Mouse (Mus musculus) hindbrain, embryonic 15.5 days (tissue): ENCODE data around the gene Myl3. TPM values are rescaled to one million over a fixed set of nuclear protein-coding genes. Genes with fewer than 3 reads are reported as not detected.

Experiments used
- ATAC-seq: fragments of 200-750 bp; cut with Nextera tagmentation; 2 replicates; pipeline ENCODE4 v1.8.0; 2017; ENCODE audit warnings: low read depth, moderate number of reproducible peaks, moderate TSS enrichment; ENCODE audit not compliant: low FRiP score
- H3K27ac ChIP-seq: fragments of 300-500 bp; sonication (generic); replicated peaks from 2 replicates; pipeline ENCODE4 v1.5.1; 2015; ENCODE audit warnings: mild to moderate bottlenecking, inconsistent platforms
- H3K27me3 ChIP-seq: fragments of 300-500 bp; sonication (generic); 2 replicates; pipeline ENCODE4 v1.6.1; 2015; ENCODE audit warnings: control low read depth, inconsistent platforms
- H3K36me3 ChIP-seq: fragments of 300-500 bp; sonication (generic); 2 replicates; pipeline ENCODE4 v1.6.1; 2015; ENCODE audit warnings: control low read depth, inconsistent platforms
- H3K4me1 ChIP-seq: fragments of 300-500 bp; sonication (generic); replicated peaks from 2 replicates; pipeline ENCODE4 v1.6.1; 2015; ENCODE audit warnings: control low read depth, inconsistent platforms
- H3K4me2 ChIP-seq: fragments of 300-500 bp; sonication (generic); 2 replicates; pipeline ENCODE4 v1.6.1; 2015; ENCODE audit warnings: moderate library complexity, mild to moderate bottlenecking, inconsistent platforms
- H3K4me3 ChIP-seq: fragments of 300-500 bp; sonication (generic); 2 replicates; pipeline ENCODE4 v1.5.1; 2015; ENCODE audit warnings: mild to moderate bottlenecking, inconsistent platforms
- H3K9ac ChIP-seq: fragments of 300-500 bp; sonication (generic); 2 replicates; pipeline ENCODE4 v1.6.1; 2015; ENCODE audit warnings: inconsistent platforms
- H3K9me3 ChIP-seq: fragments of 300-500 bp; sonication (generic); 2 replicates; pipeline ENCODE4 v1.6.1; 2016; ENCODE audit warnings: control low read depth, inconsistent platforms
- WGBS: fragments of 180-500 bp; shearing (Covaris S2); methylation state at CpG from one replicate; pipeline ENCODE4 v1.1.7; 2015; 5-methylcytosine and 5-hydroxymethylcytosine counted together
- polyA plus RNA-seq: library from polyadenylated mRNA; unstranded; fragments of >200 nt; fragmentation: Nextera tagmentation; extraction: Ambion mirVana; gene quantifications from 2 replicates; pipeline ENCODE4 v1.2.1, GENCODE M21; 2015

The Myl3 gene
- 0.17 TPM in 1 of 2 replicates, not detected in the other for polyA plus RNA-seq

DNA sequence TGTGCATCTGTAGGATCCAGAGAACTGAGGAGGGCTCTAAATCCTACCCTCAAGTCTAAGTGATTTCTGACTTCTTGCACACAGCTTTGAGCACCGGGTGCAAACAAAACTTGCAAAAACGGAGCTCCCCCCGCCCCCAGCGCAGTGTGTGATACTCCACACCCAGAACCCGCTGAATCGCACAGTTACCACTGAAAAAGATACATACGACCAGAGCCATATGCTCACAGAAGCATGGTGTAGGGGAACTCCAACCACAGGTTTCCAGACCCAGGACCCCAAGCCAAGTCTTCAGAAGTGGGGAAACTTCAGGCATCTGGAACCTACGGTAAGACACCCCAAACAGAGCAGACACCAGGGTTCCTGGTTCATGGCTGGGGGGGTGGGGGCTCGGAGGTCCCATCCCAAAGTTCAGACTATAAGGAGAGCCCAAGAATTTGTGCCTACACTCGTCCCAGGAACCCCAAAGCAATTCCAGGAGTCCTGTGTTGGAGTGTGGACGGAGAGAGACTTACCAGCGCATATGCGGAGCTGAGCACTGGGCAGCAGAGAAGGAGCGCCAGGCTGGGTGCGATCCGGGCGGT is at the start of gene Myl3:
Myl3 (plus strand) TSS at position 151 of the 584 bp plus-strand sequence.
- H3K4me1 ChIP-seq: peaks cover 28% of the 10 kb centered on the region
- H3K27ac ChIP-seq: peak within 1 kb of the TSS; percentile 33; the same call in 1 of the 2 replicates
- H3K36me3 ChIP-seq: no peaks in the 10 kb centered on the region
- H3K27me3 ChIP-seq: peaks cover 15% of the 10 kb centered on the region; the same call in 1 of the 2 replicates
- ATAC-seq: no peak; the same call in 1 of the 2 replicates
- H3K9ac ChIP-seq: peak within 1 kb of the TSS; percentile 74
- no peaks in the 10 kb centered on the region for H3K9me3 ChIP-seq
- peak within 1 kb of the TSS; percentile 81 for H3K4me3 ChIP-seq
- peak within 1 kb of the TSS; percentile 99 for H3K4me2 ChIP-seq
- WGBS: under 1% methylated on average over 17 of the region's 17 CpGs

DNA sequence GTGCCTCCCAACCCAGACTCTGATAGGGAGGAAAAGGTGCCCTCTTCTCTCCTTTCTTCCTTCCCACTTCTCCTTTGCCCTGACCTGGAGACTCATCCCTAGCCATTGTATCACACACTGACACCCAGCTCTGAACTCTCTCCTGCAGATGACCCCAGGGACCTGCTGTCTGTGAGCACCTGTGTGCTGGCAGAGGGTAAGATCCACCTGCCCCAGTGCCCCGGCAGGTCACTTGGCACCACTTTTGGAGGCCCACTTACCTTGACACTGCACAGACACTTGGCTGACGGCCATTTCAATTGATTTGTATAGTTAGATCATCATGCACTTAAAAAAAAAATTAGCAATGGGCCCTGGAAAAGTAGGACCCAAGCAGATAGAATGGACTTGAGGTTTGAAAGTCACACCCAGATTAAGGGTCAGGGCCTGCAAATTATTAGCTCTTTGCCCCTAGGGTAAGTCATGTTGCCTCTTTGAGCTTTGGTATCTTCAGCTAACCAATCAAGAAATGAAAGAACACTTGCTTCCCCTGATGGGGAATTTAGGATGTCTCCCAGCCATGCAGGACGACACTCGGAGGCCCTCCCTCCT is 46.4 kb upstream of the Myl3 start:
- no peaks in the 10 kb centered on the region for H3K9me3 ChIP-seq
- H3K4me1 ChIP-seq: no peaks in the 10 kb centered on the region
- ATAC-seq: no peak
- H3K27me3 ChIP-seq: no peaks in the 10 kb centered on the region
- H3K27ac ChIP-seq: no peak overlapping the region
- H3K4me2 ChIP-seq: no peak overlapping the region
- no peak overlapping the region for H3K9ac ChIP-seq
- WGBS: 85% methylated on average over 4 of the region's 4 CpGs
- 0 out of 2 replicates have a peak, but pooled peaks cover 7% of the 10 kb centered on the region for H3K36me3 ChIP-seq
- H3K4me3 ChIP-seq: no peak overlapping the region

DNA sequence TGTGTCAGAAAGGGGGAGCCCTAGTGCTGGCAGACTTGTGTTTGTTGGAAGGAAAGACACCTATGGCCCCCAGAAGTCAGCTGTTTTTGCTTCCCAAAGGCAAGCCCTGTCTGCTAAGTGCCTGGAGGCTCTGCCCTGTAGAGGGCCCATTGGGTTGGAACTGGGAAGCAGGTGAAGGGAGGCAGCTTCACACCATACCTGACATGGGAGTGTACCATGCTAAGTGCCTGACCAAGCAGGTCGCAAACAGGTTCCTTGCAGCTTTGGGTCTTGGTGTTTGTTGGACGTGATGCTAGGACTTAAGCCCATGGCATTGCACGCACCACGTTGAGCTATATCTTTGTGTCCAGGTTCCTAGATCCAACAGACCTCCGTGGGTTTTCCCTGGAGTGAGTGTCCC is 45.2 kb upstream of the Myl3 start:
- WGBS: 94% methylated on average over 5 of the region's 5 CpGs
- Histone ChIP-seq H3K4me3 (no peak overlapping the region), H3K4me1 (no peaks in the 10 kb centered on the region), H3K4me2 (no peak overlapping the region), H3K27ac (no peak overlapping the region), H3K27me3 (no peaks in the 10 kb centered on the region), H3K9me3 (no peaks in the 10 kb centered on the region), H3K9ac (no peak overlapping the region), H3K36me3 (0 out of 2 replicates have a peak, but pooled peaks cover 7% of the 10 kb centered on the region)
- no peak for ATAC-seq

DNA sequence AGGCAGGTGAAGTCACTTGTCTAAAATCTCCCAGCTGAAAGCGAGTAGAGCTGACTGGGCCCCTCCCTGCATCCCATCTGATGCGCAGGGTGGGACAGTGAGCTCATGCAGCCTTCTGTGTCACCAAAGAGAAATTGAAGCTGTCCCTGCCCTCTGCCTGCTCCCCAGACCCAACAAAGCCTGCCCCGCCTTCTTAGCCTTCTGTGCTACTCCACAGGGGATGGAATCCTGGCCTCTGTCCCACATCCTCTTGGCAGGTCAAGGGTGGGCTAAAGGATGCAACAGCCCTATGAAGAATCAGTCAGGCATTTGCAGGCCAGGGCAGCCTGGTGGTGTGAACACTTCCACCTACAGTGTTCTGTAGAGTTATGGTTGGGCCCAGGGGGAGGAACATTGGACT is 44.2 kb upstream of the Myl3 start:
- H3K27ac ChIP-seq: no peak overlapping the region
- H3K27me3 ChIP-seq: no peaks in the 10 kb centered on the region
- H3K9ac ChIP-seq: no peak overlapping the region
- 0 out of 2 replicates have a peak, but pooled peaks cover 7% of the 10 kb centered on the region for H3K36me3 ChIP-seq
- H3K4me3 ChIP-seq: no peak overlapping the region
- H3K4me1 ChIP-seq: no peaks in the 10 kb centered on the region
- no peak for ATAC-seq
- WGBS: 74% methylated on average over 3 of the region's 3 CpGs
- H3K9me3 ChIP-seq: no peaks in the 10 kb centered on the region
- no peak overlapping the region for H3K4me2 ChIP-seq

DNA sequence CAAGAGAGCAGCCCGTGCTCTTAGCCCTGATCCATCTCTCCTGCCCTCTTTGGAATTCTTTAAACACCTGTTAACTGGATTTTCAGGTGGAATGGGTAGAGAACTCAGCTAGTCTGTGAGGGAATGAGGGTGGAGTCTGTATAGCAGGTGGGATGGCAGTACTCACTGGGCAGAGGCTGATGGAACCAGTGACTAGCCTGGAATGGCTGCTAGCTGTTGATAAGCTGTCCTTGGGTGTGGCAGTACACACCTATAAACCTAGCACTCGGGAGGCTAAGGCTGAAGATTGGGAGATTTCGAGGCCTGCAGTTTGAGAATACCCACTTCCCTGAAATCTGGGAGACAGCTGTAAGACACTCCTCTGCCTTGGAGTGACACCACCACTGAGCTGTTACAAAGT is 42.1 kb upstream of the Myl3 start:
- no peak overlapping the region for H3K4me2 ChIP-seq
- ATAC-seq: no peak
- H3K9ac ChIP-seq: no peak overlapping the region
- no peaks in the 10 kb centered on the region for H3K4me1 ChIP-seq
- H3K36me3 ChIP-seq: no peaks in the 10 kb centered on the region
- WGBS: 97% methylated on average over 3 of the region's 3 CpGs
- H3K4me3 ChIP-seq: no peak overlapping the region
- H3K27ac ChIP-seq: no peak overlapping the region
- H3K27me3 ChIP-seq: no peaks in the 10 kb centered on the region
- no peaks in the 10 kb centered on the region for H3K9me3 ChIP-seq

DNA sequence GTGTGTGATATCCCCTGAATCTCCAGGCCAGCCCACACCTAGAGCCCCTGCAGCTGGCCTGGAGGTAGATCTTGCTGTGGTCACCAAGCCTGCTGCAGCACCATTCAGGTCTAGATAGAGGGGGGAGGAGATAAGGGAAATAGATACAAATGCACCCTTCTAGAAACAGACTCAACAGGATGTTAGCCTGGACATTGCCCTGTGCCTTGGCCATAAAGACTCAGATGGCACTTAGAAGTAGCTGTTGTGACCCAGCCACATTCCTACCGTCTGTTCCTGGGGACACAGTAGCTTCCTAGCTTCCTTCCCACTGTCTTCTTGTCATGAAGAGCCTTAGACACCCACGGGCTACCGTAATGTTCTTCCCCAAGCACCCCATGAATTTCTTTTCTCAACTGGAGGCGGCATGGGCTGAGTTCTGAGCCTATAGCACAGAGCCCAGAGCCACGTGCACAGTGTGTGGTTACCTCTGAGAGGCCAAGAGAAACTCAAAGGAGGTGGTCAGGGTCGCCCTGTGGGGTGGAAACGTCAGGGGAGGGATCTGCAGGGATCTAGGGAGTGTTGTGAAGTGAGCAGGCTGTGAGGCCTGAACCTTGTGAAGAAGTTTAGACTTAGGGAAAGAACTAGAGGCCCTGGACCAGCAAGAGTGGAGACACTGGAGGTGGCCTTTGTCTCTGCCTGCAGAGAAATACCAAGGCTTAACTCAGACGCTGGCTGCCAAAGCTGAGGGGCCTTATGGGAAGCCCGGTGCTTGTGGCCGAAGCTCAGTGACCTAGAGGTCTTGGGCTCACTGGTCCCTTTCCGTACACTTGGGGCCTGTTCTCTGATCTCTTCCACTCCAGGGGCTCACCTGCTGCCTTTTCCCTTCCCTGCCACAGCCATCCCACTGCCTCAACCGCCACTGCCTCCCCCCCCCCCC is 40.3 kb upstream of the Myl3 start:
- Histone ChIP-seq H3K4me3 (no peak overlapping the region), H3K9ac (no peak overlapping the region), H3K4me1 (no peaks in the 10 kb centered on the region), H3K4me2 (no peak overlapping the region), H3K36me3 (no peaks in the 10 kb centered on the region), H3K27me3 (no peaks in the 10 kb centered on the region), H3K27ac (no peak overlapping the region), H3K9me3 (no peaks in the 10 kb centered on the region)
- no peak for ATAC-seq
- WGBS: 84% methylated on average over 11 of the region's 12 CpGs

DNA sequence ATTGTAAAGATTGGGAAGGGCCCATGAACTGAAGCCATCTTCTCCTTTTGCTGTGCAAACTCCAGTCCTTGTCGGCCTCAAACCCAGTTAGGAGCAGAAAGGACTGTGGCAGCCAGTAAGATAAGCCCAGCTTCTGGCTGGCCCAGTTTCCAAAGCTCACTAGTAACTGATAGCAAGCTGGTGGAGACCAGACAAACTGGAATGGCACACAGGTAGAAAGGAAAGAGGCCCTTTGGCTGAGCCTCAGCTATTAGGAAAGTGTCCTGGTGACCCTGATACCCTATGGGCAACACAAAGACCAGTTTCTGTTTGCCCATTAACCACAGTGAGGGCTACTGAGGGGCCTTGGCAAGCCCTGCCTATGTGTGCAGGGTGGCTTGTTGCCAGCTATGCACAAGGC is 38.8 kb upstream of the Myl3 start:
- Histone ChIP-seq H3K27ac (no peak overlapping the region), H3K36me3 (no peaks in the 10 kb centered on the region), H3K9ac (no peak overlapping the region), H3K4me2 (no peak overlapping the region), H3K4me1 (no peaks in the 10 kb centered on the region), H3K27me3 (no peaks in the 10 kb centered on the region), H3K9me3 (no peaks in the 10 kb centered on the region), H3K4me3 (no peak overlapping the region)
- WGBS: 81% methylated on average over 1 of the region's 1 CpGs
- ATAC-seq: no peak

DNA sequence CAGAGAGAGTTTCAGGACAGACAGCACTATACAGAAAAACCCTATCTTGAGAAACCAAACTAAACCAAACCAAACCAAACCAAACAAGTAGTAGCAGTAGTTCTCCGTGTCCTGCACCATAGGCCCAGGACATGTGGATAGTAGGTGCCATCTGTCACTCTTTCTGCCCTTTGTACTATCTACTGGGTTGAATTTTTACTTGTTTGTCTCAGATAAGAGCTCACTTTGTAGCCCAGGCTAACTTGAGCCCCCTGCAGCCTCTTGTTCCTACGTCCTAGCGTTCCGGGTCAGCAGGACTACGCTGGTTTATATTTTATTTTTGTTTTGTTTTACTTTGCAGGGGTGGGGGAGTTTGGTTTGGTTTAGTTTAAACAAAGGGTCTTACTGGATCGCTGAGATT is 37.7 kb upstream of the Myl3 start:
- Histone ChIP-seq H3K4me3 (no peak overlapping the region), H3K4me2 (no peak overlapping the region), H3K27me3 (no peaks in the 10 kb centered on the region), H3K4me1 (no peaks in the 10 kb centered on the region), H3K9me3 (no peaks in the 10 kb centered on the region), H3K27ac (no peak overlapping the region), H3K36me3 (0 out of 2 replicates have a peak, but pooled peaks cover 2% of the 10 kb centered on the region), H3K9ac (no peak overlapping the region)
- WGBS: 91% methylated on average over 6 of the region's 6 CpGs
- ATAC-seq: no peak

DNA sequence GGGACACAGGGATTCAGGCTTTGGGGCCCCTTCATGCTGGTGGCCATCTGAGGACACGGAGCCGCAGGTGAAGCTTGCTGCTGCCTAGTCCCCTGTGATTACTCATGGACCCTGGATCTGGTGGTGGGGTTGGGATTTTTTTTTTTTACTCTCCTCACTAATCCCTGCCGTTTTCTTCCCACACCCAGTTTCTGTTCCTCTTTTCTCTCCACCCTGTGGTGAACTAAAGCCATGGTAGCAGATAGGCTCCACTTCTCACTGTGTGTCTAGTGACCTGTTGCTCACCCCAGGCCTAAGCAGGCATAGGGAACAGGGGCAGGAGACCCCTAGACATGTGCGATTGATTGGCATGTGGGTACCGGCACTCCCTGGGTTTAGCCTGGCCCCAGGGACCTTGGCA is 34.9 kb upstream of the Myl3 start:
- no peaks in the 10 kb centered on the region for H3K27me3 ChIP-seq
- H3K9ac ChIP-seq: no peak overlapping the region
- WGBS: 93% methylated on average over 5 of the region's 5 CpGs
- H3K27ac ChIP-seq: no peak overlapping the region
- H3K36me3 ChIP-seq: 0 out of 2 replicates have a peak, but pooled peaks cover 2% of the 10 kb centered on the region
- H3K4me3 ChIP-seq: no peak overlapping the region
- H3K9me3 ChIP-seq: no peaks in the 10 kb centered on the region
- ATAC-seq: no peak
- H3K4me1 ChIP-seq: no peaks in the 10 kb centered on the region
- no peak overlapping the region for H3K4me2 ChIP-seq

DNA sequence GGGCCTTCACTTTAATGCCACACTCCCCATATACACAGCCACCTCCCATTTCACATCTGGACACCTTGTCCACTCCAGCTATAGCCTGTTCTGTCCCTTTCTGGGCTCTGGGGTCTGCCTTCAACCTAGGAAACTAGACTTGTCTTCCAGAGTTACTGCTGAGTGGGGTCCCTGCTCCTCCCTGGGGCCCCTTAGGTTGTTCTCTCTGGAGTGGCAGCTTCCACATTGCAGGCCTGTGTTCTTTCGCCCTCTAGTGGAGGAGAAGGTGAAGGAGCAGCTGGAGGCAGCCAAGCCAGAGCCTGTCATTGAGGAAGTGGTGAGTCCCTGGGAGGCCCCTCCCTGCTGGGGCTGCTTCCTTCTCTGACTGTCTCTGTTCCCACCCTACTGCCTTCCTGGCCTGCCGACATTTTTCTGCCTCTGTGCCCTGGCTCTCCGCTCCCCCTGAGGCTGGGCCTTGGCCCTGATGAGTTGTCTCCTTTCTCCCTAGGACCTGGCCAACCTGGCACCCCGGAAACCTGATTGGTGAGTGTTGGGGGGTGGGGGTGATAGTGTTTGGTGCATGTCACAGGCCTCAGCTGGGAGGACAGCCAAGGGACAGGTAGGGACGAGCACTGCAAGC is 31.9 kb upstream of the Myl3 start:
- Histone ChIP-seq H3K9me3 (no peaks in the 10 kb centered on the region), H3K27ac (no peak overlapping the region), H3K9ac (no peak overlapping the region), H3K4me2 (peak overlapping the region; percentile 14; the same call in 1 of the 2 replicates), H3K4me3 (no peak overlapping the region), H3K27me3 (no peaks in the 10 kb centered on the region), H3K36me3 (peaks cover 12% of the 10 kb centered on the region; the same call in 1 of the 2 replicates), H3K4me1 (no peaks in the 10 kb centered on the region)
- peak; percentile 82 for ATAC-seq
- WGBS: 55% methylated on average over 5 of the region's 5 CpGs

DNA sequence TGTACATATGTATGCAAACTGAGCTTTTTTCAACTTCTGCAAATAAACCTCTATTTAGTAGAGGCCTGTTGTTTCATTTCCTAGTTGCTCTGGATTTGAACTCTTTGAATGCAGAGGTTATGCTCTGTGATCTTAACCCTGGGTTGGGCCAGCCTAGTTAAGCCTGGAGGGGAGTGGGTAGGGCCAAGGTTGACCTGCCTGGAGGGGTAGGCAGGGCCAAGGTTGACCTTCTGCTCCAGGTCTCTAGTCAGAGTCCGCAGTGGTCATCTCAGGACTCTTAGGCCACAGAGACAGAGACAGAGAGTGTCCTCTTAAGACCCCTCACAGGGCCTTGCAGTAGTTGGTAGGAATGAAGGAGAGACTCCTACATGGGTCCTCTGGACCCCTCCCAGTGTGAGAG is 30.1 kb upstream of the Myl3 start:
- Histone ChIP-seq H3K9me3 (no peaks in the 10 kb centered on the region), H3K27ac (no peak overlapping the region), H3K27me3 (no peaks in the 10 kb centered on the region), H3K4me2 (no peak overlapping the region), H3K9ac (no peak overlapping the region), H3K36me3 (peaks cover 19% of the 10 kb centered on the region; the same call in 1 of the 2 replicates), H3K4me1 (no peaks in the 10 kb centered on the region), H3K4me3 (no peak overlapping the region)
- WGBS: 94% methylated on average over 1 of the region's 1 CpGs
- no peak for ATAC-seq
